Mouse (Mus musculus): ENCODE measurements at regions not wholly inside any gene's neighbourhood (a gene's known extent, or its start where the extent isn't known, plus 50 kb on each side); places are given as distances from the start of the nearest gene placed in this dataset.

- Histone ChIP-seq H3K27ac (replicated peaks) (peak overlapping the region; percentile 36; the same call in 1 of the 2 replicates), H3K9me3 (no peaks in the 10 kb centered on the region), H3K36me3 (replicated peaks) (no peaks in the 10 kb centered on the region), H3K4me1 (peaks cover 63% of the 10 kb centered on the region), H3K27me3 (replicated peaks; ENCODE audit: low read depth, poor library complexity, severe bottlenecking) (peaks cover 82% of the 10 kb centered on the region), H3K4me3 (peak overlapping the region; percentile 17; the same call in 1 of the 2 replicates)
- 13% methylated on average over 9 of the region's 9 CpGs for WGBS
- peak; percentile 36 for DNase-seq (ENCODE audit: low spot score)
These were observed 93.1 kb upstream of the Tle3 start for GRCm38 (mm10) chr9:61279044-61279543.

- peaks cover 66% of the 10 kb centered on the region for H3K4me1 ChIP-seq
- WGBS: 51% methylated on average over 12 of the region's 12 CpGs
- H3K27ac ChIP-seq (replicated peaks): no peak overlapping the region
- no peak overlapping the region for H3K4me3 ChIP-seq
- peak; percentile 26 for DNase-seq (ENCODE audit: low spot score)
- no peaks in the 10 kb centered on the region for H3K9me3 ChIP-seq
- no peaks in the 10 kb centered on the region for H3K36me3 ChIP-seq (replicated peaks)
- H3K27me3 ChIP-seq (replicated peaks; ENCODE audit: low read depth, poor library complexity, severe bottlenecking): peaks cover 88% of the 10 kb centered on the region
These were observed 91.1 kb upstream of the Tle3 start for GRCm38 (mm10) chr9:61280856-61281582.

GRCm38 (mm10) chr9:61283311-61283710, 88.9 kb upstream of the Tle3 start:
- WGBS: 74% methylated on average over 5 of the region's 5 CpGs
- H3K27me3 ChIP-seq (replicated peaks; ENCODE audit: low read depth, poor library complexity, severe bottlenecking): peaks cover 77% of the 10 kb centered on the region

GRCm38 (mm10) chr9:61284201-61285021, 87.8 kb upstream of the Tle3 start:
- Histone ChIP-seq H3K27me3 (replicated peaks; ENCODE audit: low read depth, poor library complexity, severe bottlenecking) (peaks cover 66% of the 10 kb centered on the region), H3K9me3 (peaks cover 10% of the 10 kb centered on the region; the same call in 1 of the 2 replicates), H3K4me3 (no peak overlapping the region), H3K27ac (replicated peaks) (0 out of 2 replicates have a peak overlapping the region, but pooled peaks have one; percentile 15), H3K4me1 (peaks cover 48% of the 10 kb centered on the region), H3K36me3 (replicated peaks) (no peaks in the 10 kb centered on the region)
- 86% methylated on average over 8 of the region's 8 CpGs for WGBS
- DNase-seq (ENCODE audit: low spot score): no peak

More at GRCm38 (mm10) chr9:61283311-61283710, 88.9 kb upstream of the Tle3 start:
- no peak for DNase-seq (ENCODE audit: low spot score)
- Histone ChIP-seq H3K4me3 (no peak overlapping the region), H3K27ac (replicated peaks) (no peak overlapping the region), H3K36me3 (replicated peaks) (no peaks in the 10 kb centered on the region), H3K4me1 (peaks cover 55% of the 10 kb centered on the region), H3K9me3 (peaks cover 9% of the 10 kb centered on the region; the same call in 1 of the 2 replicates)

GRCm38 (mm10) chr9:61286561-61286960, 85.6 kb upstream of the Tle3 start:
- Histone ChIP-seq H3K9me3 (peaks cover 10% of the 10 kb centered on the region; the same call in 1 of the 2 replicates), H3K27ac (replicated peaks) (no peak overlapping the region), H3K4me3 (no peak overlapping the region), H3K4me1 (peaks cover 43% of the 10 kb centered on the region), H3K27me3 (replicated peaks; ENCODE audit: low read depth, poor library complexity, severe bottlenecking) (peaks cover 49% of the 10 kb centered on the region), H3K36me3 (replicated peaks) (no peaks in the 10 kb centered on the region)
- no peak for DNase-seq (ENCODE audit: low spot score)
- 85% methylated on average over 4 of the region's 4 CpGs for WGBS

- no peaks in the 10 kb centered on the region for H3K36me3 ChIP-seq (replicated peaks)
- peaks cover 35% of the 10 kb centered on the region for H3K27me3 ChIP-seq (replicated peaks; ENCODE audit: low read depth, poor library complexity, severe bottlenecking)
- no peak overlapping the region for H3K27ac ChIP-seq (replicated peaks)
- H3K4me1 ChIP-seq: peaks cover 38% of the 10 kb centered on the region
- peaks cover 10% of the 10 kb centered on the region; the same call in 1 of the 2 replicates for H3K9me3 ChIP-seq
- H3K4me3 ChIP-seq: no peak overlapping the region
- 60% methylated on average over 12 of the region's 12 CpGs for WGBS
- DNase-seq (ENCODE audit: low spot score): no peak
These were observed 83.0 kb upstream of the Tle3 start for GRCm38 (mm10) chr9:61289117-61289516.

- no peak for DNase-seq (ENCODE audit: low spot score)
- Histone ChIP-seq H3K27ac (replicated peaks) (no peak overlapping the region), H3K4me3 (no peak overlapping the region), H3K36me3 (replicated peaks) (no peaks in the 10 kb centered on the region), H3K4me1 (peaks cover 38% of the 10 kb centered on the region), H3K9me3 (peaks cover 10% of the 10 kb centered on the region; the same call in 1 of the 2 replicates), H3K27me3 (replicated peaks; ENCODE audit: low read depth, poor library complexity, severe bottlenecking) (peaks cover 35% of the 10 kb centered on the region)
- WGBS: 40% methylated on average over 6 of the region's 6 CpGs
These were observed 82.5 kb upstream of the Tle3 start for GRCm38 (mm10) chr9:61289713-61290112.

- Histone ChIP-seq H3K27ac (replicated peaks) (no peak overlapping the region), H3K27me3 (replicated peaks; ENCODE audit: low read depth, poor library complexity, severe bottlenecking) (peaks cover 37% of the 10 kb centered on the region), H3K9me3 (peaks cover 10% of the 10 kb centered on the region; the same call in 1 of the 2 replicates), H3K4me3 (no peak overlapping the region), H3K4me1 (peaks cover 36% of the 10 kb centered on the region), H3K36me3 (replicated peaks) (no peaks in the 10 kb centered on the region)
- 49% methylated on average over 1 of the region's 1 CpGs for WGBS
- DNase-seq (ENCODE audit: low spot score): no peak
These were observed 80.5 kb upstream of the Tle3 start for GRCm38 (mm10) chr9:61291646-61292045.

- Histone ChIP-seq H3K4me1 (peaks cover 44% of the 10 kb centered on the region), H3K36me3 (replicated peaks) (no peaks in the 10 kb centered on the region), H3K4me3 (no peak overlapping the region), H3K9me3 (peaks cover 6% of the 10 kb centered on the region; the same call in 1 of the 2 replicates), H3K27ac (replicated peaks) (no peak overlapping the region), H3K27me3 (replicated peaks; ENCODE audit: low read depth, poor library complexity, severe bottlenecking) (peaks cover 37% of the 10 kb centered on the region)
- DNase-seq (ENCODE audit: low spot score): no peak
- 71% methylated on average over 3 of the region's 3 CpGs for WGBS
These were observed 79.7 kb upstream of the Tle3 start for GRCm38 (mm10) chr9:61292501-61292900.

GRCm38 (mm10) chr9:61293223-61293985, 78.8 kb upstream of the Tle3 start:
- Histone ChIP-seq H3K27me3 (replicated peaks; ENCODE audit: low read depth, poor library complexity, severe bottlenecking) (peaks cover 37% of the 10 kb centered on the region), H3K4me1 (peaks cover 48% of the 10 kb centered on the region), H3K4me3 (no peak overlapping the region), H3K9me3 (no peaks in the 10 kb centered on the region), H3K36me3 (replicated peaks) (no peaks in the 10 kb centered on the region), H3K27ac (replicated peaks) (peak overlapping the region; percentile 41)
- DNase-seq (ENCODE audit: low spot score): peak; percentile 39
- WGBS: 22% methylated on average over 11 of the region's 11 CpGs

- WGBS: 83% methylated on average over 5 of the region's 5 CpGs
- H3K36me3 ChIP-seq (replicated peaks): no peaks in the 10 kb centered on the region
- H3K27ac ChIP-seq (replicated peaks): no peak overlapping the region; the same call in 1 of the 2 replicates
- no peaks in the 10 kb centered on the region for H3K9me3 ChIP-seq
- DNase-seq (ENCODE audit: low spot score): no peak
- peaks cover 44% of the 10 kb centered on the region for H3K4me1 ChIP-seq
- H3K4me3 ChIP-seq: no peak overlapping the region
- peaks cover 46% of the 10 kb centered on the region for H3K27me3 ChIP-seq (replicated peaks; ENCODE audit: low read depth, poor library complexity, severe bottlenecking)
These were observed 77.2 kb upstream of the Tle3 start for GRCm38 (mm10) chr9:61295001-61295400.
